Mouse (Mus musculus): ENCODE results near the gene Zbtb45. TPM values are rescaled to one million over a fixed set of nuclear protein-coding genes. Genes with fewer than 3 reads are reported as not detected.
A peak's percentile ranks its signal among the peaks of the same experiment; 100 is the strongest.

Zbtb45 gene
- polyA plus RNA-seq, 1 experiment from 2014 or later, result 32.8 TPM

DNA sequence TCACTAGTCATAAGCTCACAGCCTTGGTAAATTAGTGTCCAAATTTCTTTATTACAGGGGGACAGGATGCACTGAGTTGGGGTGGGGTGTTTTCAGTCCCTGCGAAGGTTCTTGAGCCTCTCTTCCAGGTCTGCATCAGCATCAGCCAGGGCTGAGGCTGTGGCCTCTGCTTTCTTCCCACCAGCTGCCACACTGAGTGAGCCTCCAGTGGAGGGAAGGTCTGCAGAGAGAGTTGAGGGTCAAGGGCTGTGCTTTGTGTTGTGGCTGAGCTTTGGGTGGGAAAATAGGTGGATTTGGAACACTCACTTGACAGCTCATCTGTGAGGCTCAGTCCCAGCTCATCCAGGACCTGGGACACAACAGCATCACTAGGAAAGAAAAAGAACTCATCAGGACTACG lies 22.1 kb upstream of the Zbtb45 start:
- Histone ChIP-seq H3K27me3 (no peaks in the 10 kb centered on the region), H3K9me3 (replicated peaks) (no peaks in the 10 kb centered on the region), H3K9ac (no peak overlapping the region), H3K4me3 (no peak overlapping the region), H3K27ac (no peak overlapping the region), H3K4me2 (no peak overlapping the region), H3K36me3 (ENCODE audit: poor library complexity, severe bottlenecking) (peaks cover 84% of the 10 kb centered on the region), H3K4me1 (peaks cover 41% of the 10 kb centered on the region)
- 85% methylated on average over 2 of the region's 2 CpGs for WGBS
- ATAC-seq, result no peak

DNA sequence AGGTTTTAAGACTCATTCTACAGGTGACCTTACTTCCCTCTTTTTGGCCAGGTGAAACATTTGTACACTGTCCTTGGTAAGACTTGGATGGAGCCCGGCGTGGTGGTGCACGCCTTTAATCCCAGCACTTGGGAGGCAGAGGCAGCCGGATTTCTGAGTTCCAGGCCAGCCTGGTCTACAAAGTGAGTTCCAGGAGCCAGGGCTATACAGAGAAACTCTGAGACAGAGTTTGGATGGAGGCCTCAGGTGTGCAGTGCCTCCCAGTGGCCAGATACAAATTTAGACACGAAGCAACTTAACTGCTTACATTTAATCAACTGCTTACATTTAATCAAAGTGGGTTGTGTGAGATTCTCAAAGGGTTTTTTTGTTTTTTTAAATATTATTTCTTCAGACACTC lies 21.2 kb upstream of the Zbtb45 start:
- H3K36me3 ChIP-seq (ENCODE audit: poor library complexity, severe bottlenecking), result peaks cover 88% of the 10 kb centered on the region
- H3K9ac ChIP-seq, result no peak overlapping the region
- no peaks in the 10 kb centered on the region for H3K9me3 ChIP-seq (replicated peaks)
- 72% methylated on average over 5 of the region's 5 CpGs for WGBS
- no peak overlapping the region for H3K27ac ChIP-seq
- no peak for ATAC-seq
- peaks cover 41% of the 10 kb centered on the region for H3K4me1 ChIP-seq
- no peak overlapping the region for H3K4me2 ChIP-seq
- H3K4me3 ChIP-seq, result no peak overlapping the region
- H3K27me3 ChIP-seq, result no peaks in the 10 kb centered on the region

DNA sequence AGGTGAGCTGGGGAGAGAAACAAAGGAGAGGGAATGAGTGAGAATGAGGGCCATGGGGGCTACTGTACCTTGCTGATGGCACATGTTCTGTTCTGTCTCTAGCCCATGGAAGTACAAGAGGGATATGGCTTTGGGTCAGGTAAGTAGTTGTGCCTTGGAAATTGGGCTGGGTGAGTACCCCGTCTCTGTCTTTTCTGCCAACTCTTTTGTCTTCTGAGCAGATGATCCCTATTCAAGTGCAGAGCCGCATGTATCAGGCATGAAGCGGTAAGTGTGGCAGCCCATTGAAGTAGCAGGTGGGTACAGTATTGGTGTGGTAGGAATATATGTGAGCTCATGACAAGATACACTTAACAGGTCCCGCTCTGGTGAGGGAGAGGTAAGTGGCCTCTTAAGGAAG lies 19.2 kb upstream of the Zbtb45 start:
- no peak overlapping the region for H3K9ac ChIP-seq
- peaks cover 82% of the 10 kb centered on the region for H3K36me3 ChIP-seq (ENCODE audit: poor library complexity, severe bottlenecking)
- WGBS, result 86% methylated on average over 4 of the region's 4 CpGs

DNA sequence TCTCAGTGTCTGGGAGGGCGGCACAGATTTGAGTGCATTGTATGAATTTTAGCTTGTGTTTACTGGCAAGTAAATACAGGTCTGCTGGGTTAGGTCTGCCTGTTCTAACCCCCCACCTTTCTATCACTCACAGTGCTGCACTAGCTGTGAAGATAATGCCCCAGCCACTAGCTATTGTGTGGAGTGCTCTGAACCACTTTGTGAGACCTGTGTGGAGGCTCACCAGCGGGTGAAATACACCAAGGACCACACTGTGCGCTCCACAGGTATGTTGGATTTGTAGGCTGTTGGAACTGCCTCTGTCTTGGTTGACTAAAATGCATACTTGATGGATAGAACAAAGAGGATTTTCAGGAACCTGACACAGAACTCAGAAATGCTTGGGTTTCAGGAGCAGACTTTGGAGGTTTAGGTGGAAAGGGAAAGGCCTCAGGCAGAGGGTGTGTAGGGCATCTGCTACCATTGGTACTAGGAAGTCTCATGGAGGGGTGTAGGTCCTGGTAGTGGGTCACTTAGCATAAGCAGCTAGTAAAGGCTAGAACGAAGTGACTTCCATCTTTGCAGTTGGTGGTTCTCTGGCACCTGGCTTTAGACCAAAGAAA lies 15.8 kb upstream of the Zbtb45 start:
- Histone ChIP-seq H3K36me3 (ENCODE audit: poor library complexity, severe bottlenecking) (peaks cover 54% of the 10 kb centered on the region), H3K9me3 (replicated peaks) (no peaks in the 10 kb centered on the region), H3K4me3 (peak overlapping the region; percentile 92), H3K27me3 (no peaks in the 10 kb centered on the region), H3K4me1 (peaks cover 32% of the 10 kb centered on the region), H3K9ac (peak overlapping the region; percentile 98), H3K4me2 (peak overlapping the region; percentile 80), H3K27ac (peak overlapping the region; percentile 99; the same call in 1 of the 2 replicates)
- no peak for ATAC-seq
- WGBS, result 30% methylated on average over 4 of the region's 4 CpGs

More for the DNA sequence above, 19.2 kb upstream of the Zbtb45 start:
- peaks cover 36% of the 10 kb centered on the region for H3K4me1 ChIP-seq
- H3K4me3 ChIP-seq, result no peak overlapping the region
- no peak for ATAC-seq
- H3K9me3 ChIP-seq (replicated peaks), result no peaks in the 10 kb centered on the region
- no peaks in the 10 kb centered on the region for H3K27me3 ChIP-seq
- no peak overlapping the region for H3K4me2 ChIP-seq
- no peak overlapping the region for H3K27ac ChIP-seq

DNA sequence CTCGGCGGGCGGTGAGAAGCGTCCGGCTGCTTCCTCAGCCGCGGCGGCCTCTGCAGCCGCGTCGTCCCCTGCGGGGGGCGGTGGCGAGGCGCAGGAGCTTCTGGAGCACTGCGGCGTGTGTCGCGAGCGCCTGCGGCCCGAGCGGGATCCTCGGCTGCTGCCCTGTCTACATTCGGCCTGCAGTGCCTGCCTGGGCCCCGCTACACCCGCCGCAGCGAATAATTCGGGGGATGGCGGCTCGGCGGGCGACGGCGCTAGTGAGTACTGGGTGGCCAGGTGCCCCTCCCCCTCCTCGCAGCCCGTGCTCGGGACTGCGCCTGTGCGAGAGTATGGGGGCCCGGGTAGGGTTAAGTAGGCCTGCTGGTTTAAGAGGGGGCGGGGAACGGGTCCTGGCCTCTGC lies 15.0 kb upstream of the Zbtb45 start:
- H3K27ac ChIP-seq, result peak overlapping the region; percentile 99
- no peaks in the 10 kb centered on the region for H3K27me3 ChIP-seq
- H3K9ac ChIP-seq, result peak overlapping the region; percentile 98
- H3K4me1 ChIP-seq, result peaks cover 32% of the 10 kb centered on the region
- under 1% methylated on average over 34 of the region's 44 CpGs for WGBS
- peak overlapping the region; percentile 92 for H3K4me3 ChIP-seq
- peak; percentile 61 for ATAC-seq
- no peaks in the 10 kb centered on the region for H3K9me3 ChIP-seq (replicated peaks)
- peaks cover 46% of the 10 kb centered on the region for H3K36me3 ChIP-seq (ENCODE audit: poor library complexity, severe bottlenecking)
- peak overlapping the region; percentile 80 for H3K4me2 ChIP-seq

DNA sequence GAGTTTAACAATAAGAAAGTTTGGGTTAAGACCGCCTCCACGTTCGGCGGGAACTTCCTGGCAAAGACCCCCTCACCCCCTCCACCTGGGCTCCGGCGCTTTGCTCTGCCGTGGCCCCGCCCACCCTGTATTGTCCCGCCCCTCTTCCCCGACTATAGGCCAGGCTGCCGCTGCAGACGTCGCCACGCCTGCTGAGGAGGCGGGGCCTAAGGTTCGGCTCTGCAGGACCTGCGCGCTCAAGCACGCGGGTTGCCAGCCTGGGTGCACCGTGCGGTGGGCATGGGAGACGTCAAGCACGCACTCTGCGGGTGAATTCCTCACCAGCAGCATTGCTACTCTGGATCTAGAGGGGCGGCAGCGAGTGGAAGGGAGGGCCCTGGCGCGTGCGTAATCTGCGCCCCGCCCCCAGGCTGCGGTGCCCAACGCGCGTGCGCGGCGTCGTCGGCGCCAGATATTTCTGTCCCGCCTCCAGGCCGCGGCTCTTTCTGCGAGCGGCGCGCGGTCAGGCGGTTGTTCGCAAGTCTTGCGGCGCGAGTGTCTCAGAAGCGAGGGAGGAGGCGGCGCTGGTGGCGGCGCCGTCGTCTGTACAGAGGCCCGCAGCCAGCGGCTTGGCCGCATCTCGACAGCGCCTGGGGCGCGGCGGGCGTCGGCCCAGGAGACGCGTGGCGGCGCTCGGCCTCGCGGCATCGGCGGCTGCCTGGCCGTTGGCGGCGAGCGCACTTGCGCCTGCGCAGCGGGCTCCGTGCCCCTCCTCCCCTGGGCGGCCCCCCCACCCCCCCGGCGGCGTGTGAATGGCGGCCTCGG lies 14.3 kb upstream of the Zbtb45 start:
- Histone ChIP-seq H3K36me3 (ENCODE audit: poor library complexity, severe bottlenecking) (peaks cover 39% of the 10 kb centered on the region), H3K9me3 (replicated peaks) (no peaks in the 10 kb centered on the region), H3K9ac (peak overlapping the region; percentile 98), H3K4me3 (peak overlapping the region; percentile 92), H3K4me1 (peaks cover 32% of the 10 kb centered on the region), H3K4me2 (peak overlapping the region; percentile 80), H3K27ac (peak overlapping the region; percentile 99), H3K27me3 (no peaks in the 10 kb centered on the region)
- ATAC-seq, result peak; percentile 90
- under 1% methylated on average over 77 of the region's 95 CpGs for whole genome bisulfite sequencing

DNA sequence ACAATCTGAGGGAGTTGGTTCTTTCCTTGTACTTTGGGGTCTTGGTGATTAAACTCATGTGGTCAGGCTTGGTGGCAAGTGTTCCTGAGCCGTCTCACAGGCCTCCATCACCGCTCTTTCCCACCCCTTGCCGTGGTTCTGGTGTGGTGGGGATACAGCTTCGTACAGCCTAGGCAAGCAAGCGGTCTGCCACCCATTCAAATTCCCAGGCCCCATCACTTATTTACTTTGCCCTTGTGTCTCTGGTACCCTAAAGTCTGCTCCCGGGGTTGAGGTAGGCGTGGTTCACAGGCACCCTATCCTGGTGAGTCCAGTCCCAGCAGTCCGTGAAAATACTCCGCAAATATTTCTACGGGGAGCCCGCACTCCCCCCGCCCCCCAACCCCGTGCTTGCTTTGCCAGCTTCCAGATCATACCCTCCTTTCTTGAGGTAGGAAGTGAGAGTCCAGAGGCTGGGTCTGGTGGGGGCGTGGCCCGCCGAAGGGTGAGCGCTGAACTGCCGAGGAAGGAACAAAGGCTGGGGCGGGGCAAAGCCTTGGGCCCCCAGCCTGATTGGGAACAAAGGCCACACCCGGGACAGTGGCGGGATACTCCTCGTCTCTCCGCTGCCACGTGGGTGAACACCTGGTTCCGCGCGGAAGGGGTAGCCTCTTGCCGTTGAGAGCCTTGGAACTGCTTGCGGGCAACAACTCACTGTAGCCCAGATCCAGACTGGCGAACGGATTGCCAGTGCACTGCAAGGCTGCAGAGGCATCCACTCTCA lies 13.1 kb upstream of the Zbtb45 start:
- H3K4me1 ChIP-seq, result peaks cover 32% of the 10 kb centered on the region
- peak overlapping the region; percentile 80 for H3K4me2 ChIP-seq
- 3% methylated on average over 31 of the region's 31 CpGs for WGBS
- H3K27me3 ChIP-seq, result no peaks in the 10 kb centered on the region
- peak; percentile 44 for ATAC-seq
- H3K9ac ChIP-seq, result peak overlapping the region; percentile 98
- no peaks in the 10 kb centered on the region for H3K9me3 ChIP-seq (replicated peaks)
- peak overlapping the region; percentile 92 for H3K4me3 ChIP-seq
- peak overlapping the region; percentile 99 for H3K27ac ChIP-seq
- H3K36me3 ChIP-seq (ENCODE audit: poor library complexity, severe bottlenecking), result peaks cover 27% of the 10 kb centered on the region

DNA sequence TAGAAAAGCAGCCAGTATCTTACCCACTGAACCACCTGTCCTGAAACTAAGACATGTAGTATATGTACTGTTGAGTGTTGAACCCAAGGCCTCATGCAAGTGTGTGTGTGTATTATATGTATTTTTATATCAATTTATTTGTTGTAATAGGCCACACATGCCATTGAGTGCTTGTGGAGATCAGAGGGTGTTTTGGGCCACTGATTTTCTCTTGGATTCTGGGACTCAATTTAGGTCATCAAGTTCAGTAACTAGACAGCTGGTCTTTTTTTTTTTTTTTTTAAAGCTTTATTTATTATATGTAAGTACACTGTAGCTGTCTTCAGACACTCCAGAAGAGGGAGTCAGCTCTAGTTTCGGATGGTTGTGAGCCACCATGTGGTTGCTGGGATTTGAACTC lies 5.4 kb upstream of the Zbtb45 start:
- Histone ChIP-seq H3K4me3 (no peak overlapping the region), H3K36me3 (ENCODE audit: poor library complexity, severe bottlenecking) (no peaks in the 10 kb centered on the region), H3K27ac (no peak overlapping the region), H3K9ac (no peak overlapping the region), H3K27me3 (no peaks in the 10 kb centered on the region), H3K4me1 (peaks cover 5% of the 10 kb centered on the region), H3K4me2 (no peak overlapping the region), H3K9me3 (replicated peaks) (no peaks in the 10 kb centered on the region)
- 86% methylated on average over 1 of the region's 1 CpGs for WGBS
- no peak for ATAC-seq

DNA sequence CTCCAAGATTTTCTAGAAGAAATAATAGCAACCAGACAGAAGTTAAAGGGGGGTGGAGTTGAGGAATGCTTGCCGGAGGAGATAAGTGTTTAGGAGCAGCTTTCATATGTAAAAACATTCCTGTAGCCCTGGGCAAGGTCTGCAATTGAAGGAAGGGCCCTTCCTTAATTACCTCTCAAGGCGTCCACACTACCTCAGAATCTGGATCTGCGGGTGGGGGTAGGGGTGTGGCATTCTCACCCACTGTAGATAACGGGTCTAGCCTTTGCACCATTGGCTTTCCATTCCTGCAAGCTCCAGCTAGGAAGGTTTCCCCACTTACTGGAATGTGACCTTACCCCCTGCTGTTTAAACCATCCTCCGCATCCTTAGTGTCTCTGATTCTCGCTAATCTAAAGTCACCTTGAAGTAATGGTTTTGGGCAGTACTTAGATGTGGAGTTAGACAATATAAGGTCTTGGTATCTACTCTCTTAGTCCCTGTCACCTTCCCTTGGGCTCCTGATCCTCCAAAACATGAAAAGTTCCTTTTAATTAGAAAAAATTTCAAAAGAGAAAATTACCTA lies 4.5 kb upstream of the Zbtb45 start:
- Histone ChIP-seq H3K4me3 (no peak overlapping the region), H3K27ac (no peak overlapping the region), H3K36me3 (ENCODE audit: poor library complexity, severe bottlenecking) (no peaks in the 10 kb centered on the region), H3K27me3 (no peaks in the 10 kb centered on the region), H3K9me3 (replicated peaks) (no peaks in the 10 kb centered on the region), H3K4me1 (peaks cover 6% of the 10 kb centered on the region), H3K4me2 (no peak overlapping the region), H3K9ac (no peak overlapping the region)
- ATAC-seq, result no peak
- WGBS, result 40% methylated on average over 6 of the region's 6 CpGs

DNA sequence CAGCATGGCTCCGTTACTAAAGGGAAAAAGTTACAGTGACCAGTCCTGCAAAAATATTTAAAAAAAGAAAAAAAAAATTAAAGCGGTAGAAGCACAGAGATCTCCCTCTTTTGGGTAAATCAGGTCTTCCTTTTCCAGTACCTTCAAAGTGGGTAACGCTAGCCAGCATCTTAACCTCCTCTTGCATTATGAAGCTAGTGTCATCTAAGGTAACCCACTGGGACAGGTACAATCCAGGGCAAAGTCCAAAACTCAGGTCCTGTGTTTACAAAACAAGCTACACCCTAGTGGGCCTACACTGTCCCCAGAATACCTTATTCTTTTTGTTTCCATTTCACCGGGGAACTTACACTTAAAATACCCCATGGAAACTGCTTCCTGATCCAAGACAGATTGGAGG lies 3.8 kb upstream of the Zbtb45 start:
- Histone ChIP-seq H3K9me3 (replicated peaks) (no peaks in the 10 kb centered on the region), H3K27ac (no peak overlapping the region), H3K4me2 (no peak overlapping the region), H3K4me3 (no peak overlapping the region), H3K36me3 (ENCODE audit: poor library complexity, severe bottlenecking) (no peaks in the 10 kb centered on the region), H3K27me3 (no peaks in the 10 kb centered on the region), H3K9ac (no peak overlapping the region), H3K4me1 (peaks cover 10% of the 10 kb centered on the region)
- ATAC-seq, result no peak
- 74% methylated on average over 4 of the region's 4 CpGs for WGBS

DNA sequence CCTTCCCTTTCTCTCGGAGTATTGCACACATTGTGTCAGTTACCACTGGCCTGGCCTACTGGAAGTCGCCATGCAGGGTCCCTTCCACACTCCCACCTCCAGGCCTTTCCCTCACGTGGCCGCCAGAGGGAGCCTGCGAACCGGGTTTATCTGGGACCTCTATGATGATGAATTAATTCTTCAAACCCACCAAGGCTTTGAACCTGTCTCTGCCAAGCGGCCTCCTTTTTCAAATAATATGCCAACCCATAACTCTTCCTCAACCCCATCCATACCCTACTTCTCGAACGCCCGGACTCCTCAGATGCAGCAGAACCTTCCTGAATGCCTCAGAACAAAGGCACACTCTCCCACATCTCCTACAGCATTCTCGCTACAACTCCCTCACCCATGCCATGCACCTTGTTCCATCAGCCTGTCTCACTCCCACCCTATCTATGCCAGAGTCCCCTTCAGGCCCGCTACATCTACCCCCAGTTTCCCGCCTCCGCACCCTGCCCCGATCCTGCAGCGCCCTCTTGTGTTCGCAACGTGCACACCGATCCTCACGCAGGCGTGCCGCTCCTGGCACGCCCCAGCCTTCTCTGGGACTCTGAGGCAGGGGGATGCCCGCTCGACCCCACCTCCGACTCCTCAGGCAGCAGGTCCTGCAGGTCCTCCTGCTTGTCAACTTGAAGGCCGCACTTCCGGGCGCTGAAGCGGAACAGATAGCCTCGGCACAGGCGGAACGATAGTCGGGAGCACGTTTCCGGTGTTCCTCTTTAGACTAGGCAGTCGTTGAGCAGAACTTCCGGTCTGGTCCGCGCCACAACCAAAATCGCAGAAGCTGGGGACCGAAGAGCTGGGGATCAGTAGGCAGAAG lies 460 bp downstream of the Zbtb45 start:
- 0 out of 2 replicates have a peak, but pooled peaks cover 3% of the 10 kb centered on the region for H3K27me3 ChIP-seq
- peak overlapping the region; percentile 84 for H3K9ac ChIP-seq
- H3K4me2 ChIP-seq, result peak overlapping the region; percentile 74
- H3K9me3 ChIP-seq (replicated peaks), result no peaks in the 10 kb centered on the region
- H3K4me1 ChIP-seq, result peaks cover 26% of the 10 kb centered on the region
- peak; percentile 93 for ATAC-seq
- WGBS, result under 1% methylated on average over 42 of the region's 42 CpGs
- peaks cover 34% of the 10 kb centered on the region for H3K36me3 ChIP-seq (ENCODE audit: poor library complexity, severe bottlenecking)
- peak overlapping the region; percentile 69 for H3K4me3 ChIP-seq
- peak overlapping the region; percentile 94 for H3K27ac ChIP-seq

Measured in forebrain, embryonic 13.5 days (tissue).